Mouse (Mus musculus): ENCODE results near the gene Lss.

Lss gene

GRCm38 (mm10) chr10:76531375-76531774 is at the start of gene Lss:
Gene Lss, plus strand, starts transcription at chr10:76531588.
- peak; percentile 97 for DNase-seq (ENCODE audit: low read depth, low spot score)

DNA sequence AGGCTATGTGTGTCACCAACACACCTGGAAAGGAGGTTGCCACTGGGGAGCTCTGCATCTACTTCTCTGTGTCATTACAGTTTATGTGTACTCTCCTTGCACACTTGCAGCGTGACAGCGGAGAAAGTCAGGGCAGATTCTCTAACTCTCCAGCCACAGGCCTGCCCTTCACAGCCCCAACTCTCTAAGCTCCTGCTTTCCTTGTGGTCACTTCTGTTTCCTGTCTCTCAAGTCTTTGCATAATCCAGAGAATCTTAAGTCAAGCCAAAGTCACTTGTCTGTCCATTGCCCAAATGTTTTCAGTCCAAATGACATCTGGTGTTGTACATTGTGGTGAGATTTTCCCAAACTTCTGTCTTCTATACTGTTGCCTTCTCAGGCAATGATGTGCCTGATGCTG is 45.1 kb upstream of the Lss start:
- no peak for DNase-seq (ENCODE audit: low read depth, low spot score)

DNA sequence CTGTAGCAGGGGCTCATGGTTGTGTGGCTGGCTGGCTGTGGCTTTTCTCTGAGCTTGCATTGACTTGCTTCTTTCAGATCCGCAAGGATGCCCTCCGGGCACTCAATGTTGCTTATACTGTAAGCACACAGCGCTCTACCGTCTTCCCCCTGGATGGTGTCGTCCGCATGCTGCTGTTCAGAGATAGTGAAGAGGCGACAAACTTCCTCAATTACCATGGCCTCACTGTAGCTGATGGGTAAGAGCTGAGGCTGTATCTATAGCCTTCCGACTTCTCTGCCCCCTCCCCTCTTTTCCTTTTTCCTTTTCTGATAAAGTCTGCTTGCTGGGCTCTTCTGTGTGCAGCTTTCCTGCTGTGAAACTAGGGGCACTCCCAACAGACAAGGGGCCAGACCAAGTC is 43.1 kb upstream of the Lss start:
- DNase-seq (ENCODE audit: low read depth, low spot score), result no peak

DNA sequence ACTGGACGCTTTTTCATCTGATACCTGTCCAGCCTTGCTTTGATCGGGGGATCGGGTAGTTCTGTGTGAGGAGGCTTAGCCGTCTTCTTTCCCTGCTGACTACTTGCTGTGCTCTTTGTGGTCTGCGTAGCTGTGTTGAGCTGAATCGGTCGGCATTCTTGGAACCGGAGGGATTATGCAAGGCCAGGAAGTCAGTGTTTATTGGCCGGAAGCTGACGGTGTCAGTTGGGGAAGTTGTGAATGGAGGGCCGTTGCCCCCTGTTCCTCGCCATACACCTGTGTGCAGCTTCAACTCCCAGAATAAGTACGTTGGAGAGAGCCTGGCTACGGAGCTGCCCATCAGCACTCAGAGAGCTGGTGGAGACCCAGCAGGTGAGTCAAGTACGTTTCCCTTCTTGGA is 42.2 kb upstream of the Lss start:
- no peak for DNase-seq (ENCODE audit: low read depth, low spot score)

GRCm38 (mm10) chr10:76493527-76493926 is 37.9 kb upstream of the Lss start:
- DNase-seq (ENCODE audit: low read depth, low spot score), result peak; percentile 33

GRCm38 (mm10) chr10:76495501-76495900 is 35.9 kb upstream of the Lss start:
- DNase-seq (ENCODE audit: low read depth, low spot score), result no peak

GRCm38 (mm10) chr10:76496366-76496765 is 35.0 kb upstream of the Lss start:
- DNase-seq (ENCODE audit: low read depth, low spot score), result no peak

DNA sequence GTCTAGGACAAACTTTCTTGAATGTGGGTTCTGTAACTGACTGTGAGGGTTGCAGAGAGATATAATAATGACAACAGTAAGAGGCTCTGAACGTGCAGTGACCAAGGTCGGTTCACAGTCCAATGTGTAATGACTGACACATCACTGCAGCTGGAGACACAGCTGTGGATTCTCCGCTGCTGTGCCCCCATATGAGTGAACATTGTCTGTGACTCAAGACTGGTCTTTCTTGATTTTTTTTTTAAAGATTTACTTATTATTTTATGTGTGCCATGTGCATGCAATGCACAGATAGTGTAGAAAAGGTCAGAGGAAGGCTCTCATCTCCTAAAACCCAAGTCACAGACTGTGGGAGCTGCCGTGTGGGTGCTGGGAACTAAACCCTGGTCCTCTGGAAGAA is 33.9 kb upstream of the Lss start:
- no peak for DNase-seq (ENCODE audit: low read depth, low spot score)

GRCm38 (mm10) chr10:76504271-76504943 is 27.0 kb upstream of the Lss start:
- DNase-seq (ENCODE audit: low read depth, low spot score), result no peak

DNA sequence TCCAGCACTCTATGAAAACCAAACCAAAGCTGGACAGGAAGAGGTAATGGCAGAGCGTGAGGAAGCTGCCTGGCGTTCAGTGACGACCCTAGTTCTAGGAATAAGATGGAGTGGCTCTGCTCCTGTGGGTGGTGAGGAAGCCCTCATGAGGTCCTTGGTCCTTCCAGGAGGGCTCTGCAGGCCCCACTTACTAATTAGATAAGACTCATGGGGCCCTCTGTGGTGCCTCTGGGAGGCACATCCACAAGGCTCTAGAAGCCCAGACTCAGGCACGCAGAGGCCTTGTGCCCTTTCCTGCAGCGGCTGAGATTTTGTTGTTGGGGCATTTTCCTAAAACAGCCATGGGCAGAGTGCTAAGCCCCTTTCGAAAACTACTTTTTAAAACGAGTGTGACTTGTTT is 25.5 kb upstream of the Lss start:
- DNase-seq (ENCODE audit: low read depth, low spot score), result peak; percentile 14

GRCm38 (mm10) chr10:76512965-76513583 is 18.3 kb upstream of the Lss start:
- peak; percentile 93 for DNase-seq (ENCODE audit: low read depth, low spot score)

GRCm38 (mm10) chr10:76530922-76531321 is 466 bp upstream of the Lss start:
- no peak for DNase-seq (ENCODE audit: low read depth, low spot score)

DNA sequence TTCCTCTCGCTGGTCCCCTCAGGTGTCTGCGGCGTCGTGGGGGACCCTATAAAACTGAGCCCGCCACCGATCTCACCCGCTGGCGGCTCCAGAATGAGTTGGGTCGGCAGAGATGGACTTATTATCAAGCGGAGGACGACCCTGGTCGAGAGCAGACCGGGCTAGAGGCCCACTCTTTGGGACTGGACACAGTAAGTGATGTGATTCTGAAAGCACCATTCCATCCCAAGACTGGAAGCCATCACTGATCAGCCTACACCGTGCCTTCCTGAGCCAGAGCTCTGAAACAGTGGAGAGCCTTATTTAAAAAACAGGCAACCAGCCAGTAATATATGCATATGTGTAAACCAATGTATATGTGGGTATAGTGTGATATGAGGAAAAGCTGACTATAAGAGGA is 440 bp downstream of the Lss start:
- no peak for DNase-seq (ENCODE audit: low read depth, low spot score)

GRCm38 (mm10) chr10:76535526-76535925 is 4.1 kb downstream of the Lss start:
- no peak for DNase-seq (ENCODE audit: low read depth, low spot score)

- no peak for DNase-seq (ENCODE audit: low read depth, low spot score)
Measured at GRCm38 (mm10) chr10:76537619-76538018, 6.2 kb downstream of the Lss start.

DNA sequence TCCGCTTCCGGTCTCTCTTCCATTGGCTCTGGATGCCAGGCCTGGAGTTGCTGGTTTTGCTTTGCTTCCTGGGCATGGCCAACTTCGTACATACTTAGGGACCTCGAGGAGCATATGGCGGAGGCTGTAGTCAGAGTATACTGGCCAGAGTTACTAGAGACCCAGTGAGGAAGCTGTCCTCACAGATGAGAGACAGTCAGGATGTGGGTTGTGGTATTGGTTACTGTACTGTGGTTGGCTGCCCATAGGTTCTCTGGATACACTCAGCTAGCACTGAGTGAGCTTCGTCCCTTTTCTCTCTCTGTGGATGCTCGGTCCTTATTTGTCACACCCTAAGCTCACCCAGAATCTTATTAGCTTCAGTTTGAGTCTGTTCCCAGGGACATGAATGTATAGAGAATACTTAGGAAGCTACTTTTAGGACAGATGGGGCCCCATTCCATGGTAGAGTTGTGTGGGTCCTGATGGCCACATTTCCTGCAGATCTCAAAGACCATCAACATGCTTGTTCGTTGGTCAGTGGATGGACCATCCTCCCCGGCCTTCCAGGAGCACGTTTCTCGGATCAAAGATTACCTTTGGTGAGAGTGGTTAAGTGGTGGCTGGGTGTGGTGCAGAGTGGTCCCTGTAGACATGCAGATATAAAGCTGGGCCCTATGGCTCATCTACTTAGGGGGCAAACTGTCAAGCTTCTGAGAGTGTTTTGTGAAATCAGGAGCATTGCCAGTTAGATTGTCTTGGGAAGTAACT is 10.1 kb downstream of the Lss start:
- DNase-seq (ENCODE audit: low read depth, low spot score), result no peak

DNA sequence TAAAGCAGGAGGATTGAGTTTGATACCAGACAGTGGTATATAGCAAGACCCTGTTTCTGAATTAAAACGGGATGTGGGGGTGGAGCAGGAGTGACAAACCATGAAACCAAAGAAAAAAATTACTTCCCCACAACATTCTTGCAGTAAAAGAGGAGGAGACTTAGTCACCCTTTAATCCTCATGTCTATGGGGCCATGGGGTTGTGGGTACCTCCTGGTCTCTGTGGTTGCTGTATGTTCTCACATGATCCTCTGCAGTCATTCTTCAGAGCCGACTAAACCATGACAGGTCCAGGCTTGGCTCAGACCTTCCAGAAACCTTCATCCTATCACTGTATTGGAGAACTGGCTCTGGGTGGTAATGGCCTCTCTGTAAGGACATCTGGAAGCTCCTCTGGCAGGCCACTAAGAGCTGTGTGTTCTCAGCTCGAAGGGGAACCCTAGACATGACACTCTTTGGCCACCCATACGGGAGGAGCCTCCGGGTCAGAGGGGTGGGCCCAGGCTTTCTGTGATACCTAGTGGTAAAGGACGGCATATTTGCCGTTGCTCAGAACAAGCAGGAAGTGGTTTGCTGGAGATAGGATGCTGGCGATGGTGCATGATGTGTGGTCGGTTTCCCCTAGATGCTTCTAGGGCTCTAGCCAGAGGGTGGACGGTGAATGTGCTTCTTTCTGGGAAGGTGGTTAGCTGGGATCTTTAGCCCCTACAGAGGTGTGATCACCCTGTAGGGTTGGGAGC is 11.4 kb downstream of the Lss start:
- DNase-seq (ENCODE audit: low read depth, low spot score), result no peak

DNA sequence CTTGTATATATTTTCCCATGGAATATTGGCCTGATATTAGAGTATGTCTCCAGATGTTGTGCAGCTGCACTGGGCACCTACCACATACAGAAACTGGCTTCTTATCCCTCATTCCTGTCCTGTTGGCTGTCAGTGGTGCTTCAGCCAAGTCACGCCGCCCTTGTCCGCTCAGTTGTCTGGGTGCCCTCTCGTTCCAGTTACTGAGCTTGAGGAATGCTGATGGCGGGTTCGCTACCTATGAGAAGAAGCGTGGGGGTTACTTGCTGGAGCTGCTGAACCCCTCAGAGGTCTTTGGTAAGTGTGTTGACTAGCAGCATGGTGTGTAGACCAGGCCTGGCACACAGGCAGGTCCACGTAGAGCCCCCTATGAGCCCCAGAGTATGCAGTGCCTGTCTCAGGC is 15.2 kb downstream of the Lss start:
- no peak for DNase-seq (ENCODE audit: low read depth, low spot score)

DNA sequence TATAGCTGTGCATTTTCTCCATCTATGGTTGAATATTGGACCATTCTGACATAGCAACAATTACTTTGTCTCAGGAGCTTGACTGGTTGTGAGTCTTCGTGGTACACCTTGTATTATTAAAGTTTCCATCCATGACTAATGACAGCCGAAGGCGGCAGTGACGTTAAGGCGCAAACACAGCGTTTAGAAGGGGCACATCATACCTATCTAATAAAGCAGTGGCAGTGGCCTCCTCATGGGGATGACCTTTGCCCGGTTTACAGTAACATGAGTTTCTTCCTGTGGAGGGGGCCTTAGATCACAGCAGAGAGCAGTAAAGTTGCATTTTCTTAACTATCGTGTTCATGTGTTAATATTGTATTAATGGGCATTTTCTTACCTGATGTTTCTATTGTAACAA is 16.8 kb downstream of the Lss start:
- DNase-seq (ENCODE audit: low read depth, low spot score), result no peak

DNA sequence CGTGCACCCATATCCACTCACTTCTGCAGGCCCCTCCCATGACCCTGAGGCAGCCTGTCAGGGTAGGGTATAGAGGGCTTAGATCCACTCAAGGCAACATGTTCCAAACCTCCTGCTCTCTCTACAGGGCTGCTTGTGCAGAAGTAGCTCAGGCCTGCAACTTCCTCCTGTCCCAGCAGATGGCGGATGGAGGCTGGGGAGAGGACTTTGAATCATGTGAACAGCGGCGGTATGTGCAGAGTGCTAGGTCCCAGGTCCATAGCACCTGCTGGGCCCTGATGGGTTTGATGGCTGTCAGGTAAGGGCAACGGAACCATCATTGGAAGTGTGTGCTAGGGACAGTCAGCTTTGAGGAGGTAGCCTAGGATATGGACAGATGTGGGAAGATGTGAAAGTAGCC is 19.1 kb downstream of the Lss start:
- DNase-seq (ENCODE audit: low read depth, low spot score), result peak; percentile 43

GRCm38 (mm10) chr10:76551556-76551955 is 20.2 kb downstream of the Lss start:
- peak; percentile 73 for DNase-seq (ENCODE audit: low read depth, low spot score)

DNA sequence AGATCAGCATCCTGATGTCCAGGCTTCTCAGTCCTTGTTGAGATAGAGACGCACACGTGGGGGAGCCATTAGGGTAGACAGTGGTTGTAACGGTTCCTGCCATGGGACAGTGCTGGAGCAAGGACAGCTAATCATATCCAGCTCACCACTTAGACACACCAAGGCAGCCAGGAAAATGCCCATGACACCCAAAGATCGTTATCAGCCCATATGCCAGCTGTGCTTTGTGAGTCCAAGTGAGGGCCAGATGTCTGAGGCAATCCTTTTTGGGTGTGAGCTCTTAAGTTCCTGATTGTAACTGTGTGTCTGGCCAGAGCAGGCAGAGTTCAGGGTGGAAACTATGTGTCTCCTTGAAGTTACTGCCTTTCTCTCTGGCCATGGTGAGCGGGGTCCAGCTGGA is 22.7 kb downstream of the Lss start:
- no peak for DNase-seq (ENCODE audit: low read depth, low spot score)

All from R1 (cell line).